Mouse (Mus musculus): Measurements from ENCODE around the gene Tdpoz1.
"Not testable (repeated sequence)": the region's sequence is repeated elsewhere in the genome, so short reads cannot be mapped to it uniquely, and the experiment has no call there.

Tdpoz1 gene

GRCm38 (mm10) chr3:93676210-93676609, at the start of gene Tdpoz1:
Tdpoz1 (minus strand) TSS chr3:93676310.
- DNase-seq (ENCODE audit: low spot score), result not testable (repeated sequence)

- DNase-seq (ENCODE audit: low spot score), result not testable (repeated sequence)
These were observed 33.0 kb upstream of the Tdpoz1 start for GRCm38 (mm10) chr3:93708969-93709637.

GRCm38 (mm10) chr3:93692970-93693369, 16.9 kb upstream of the Tdpoz1 start, which contains the start of gene Gm37596:
Gm37596 (minus strand) TSS chr3:93693070.
- not testable (repeated sequence) for DNase-seq (ENCODE audit: low spot score)

DNA sequence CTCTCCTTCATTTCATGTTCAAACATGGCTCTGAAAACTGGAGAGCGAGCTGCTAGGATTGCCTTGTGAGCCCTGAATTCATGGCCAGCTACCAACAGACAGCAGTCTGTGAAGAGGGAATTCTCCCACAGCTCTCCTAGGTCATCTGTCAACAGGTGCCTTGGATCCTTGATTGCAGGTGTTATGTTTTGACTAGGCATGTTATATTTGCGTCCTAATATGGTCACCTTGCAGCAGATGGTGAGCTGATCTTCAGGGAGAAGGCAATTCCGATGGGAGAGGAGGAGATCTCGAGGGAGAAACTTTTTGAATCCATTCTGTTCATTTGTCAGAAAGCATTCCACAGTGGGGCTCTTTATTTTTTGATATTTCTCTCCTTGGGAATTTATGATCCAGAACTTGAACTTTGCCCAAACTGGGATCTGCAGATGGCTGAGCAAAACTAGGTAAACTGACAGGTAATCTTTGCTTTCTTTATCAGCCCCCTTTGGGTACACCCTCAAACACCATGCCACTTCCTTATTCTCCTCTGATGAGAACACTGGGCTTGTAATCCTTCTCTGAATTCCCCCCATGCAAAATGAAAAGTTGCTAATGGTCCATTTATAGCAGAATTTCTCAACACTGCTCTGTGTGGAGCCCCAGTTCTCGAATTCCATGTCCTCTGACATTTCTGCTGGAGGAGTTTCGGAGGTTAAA, 5.2 kb downstream of the Tdpoz1 start:
- DNase-seq (ENCODE audit: low spot score), result not testable (repeated sequence)

GRCm38 (mm10) chr3:93654260-93654659, 21.9 kb downstream of the Tdpoz1 start:
- no peak for DNase-seq (ENCODE audit: low spot score)

GRCm38 (mm10) chr3:93652586-93652985, 23.5 kb downstream of the Tdpoz1 start, which contains the start of gene Tdpoz2:
Tdpoz2 (minus strand) TSS chr3:93652686.
- DNase-seq (ENCODE audit: low spot score), result no peak

DNA sequence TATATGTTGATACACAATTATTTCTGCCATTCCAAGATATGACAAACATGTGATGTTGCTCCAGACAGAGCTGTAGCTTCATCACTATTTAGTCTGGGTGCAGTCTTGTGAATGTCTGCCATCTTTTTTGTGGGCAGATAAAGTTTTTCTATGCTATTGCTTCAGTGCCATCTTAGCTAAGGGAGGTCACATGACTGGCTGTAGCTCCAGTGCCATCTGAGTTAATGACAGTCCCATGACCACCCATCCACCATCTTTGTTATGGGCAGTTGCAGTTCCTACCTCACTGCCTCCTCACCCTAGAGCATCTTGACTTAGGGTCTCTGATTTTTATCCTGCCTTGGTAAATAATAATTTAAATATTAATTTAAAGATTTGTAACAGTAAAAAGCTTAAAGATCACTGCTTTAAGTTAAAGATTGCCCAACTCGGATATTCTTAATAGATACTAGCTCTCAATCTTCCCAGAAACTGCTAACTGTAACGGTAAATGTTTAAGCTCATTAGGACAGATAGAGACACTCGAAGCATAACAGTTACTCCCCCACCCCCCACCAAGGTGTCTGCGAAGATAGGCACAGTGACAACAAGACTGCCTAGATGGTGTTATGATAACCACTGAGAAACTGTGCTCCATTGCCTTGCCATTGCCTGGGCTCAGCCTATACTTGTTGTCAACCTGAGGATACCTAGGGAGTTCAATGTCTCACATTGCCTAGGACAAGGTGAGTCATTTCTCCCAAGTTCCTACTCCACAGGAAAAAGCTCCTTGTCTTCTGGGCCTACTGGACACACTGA, 45.0 kb downstream of the Tdpoz1 start:
- DNase-seq (ENCODE audit: low spot score), result not testable (repeated sequence)
